Comparison of ENCODE assay signal across 12 mouse cellular contexts in genomic region chr19:32325100-32325768, GRCm38 (mm10).
A peak's percentile ranks its signal among the peaks of the same experiment; 100 is the strongest.
DNase-seq lines count a peak whose midpoint lies in the region; ATAC-seq and TF ChIP-seq lines count a peak whose summit lies in the region.
"Had no signal": no experiment of that assay in that cellular context is flagged by ENCODE, and none has a peak within 500 bp of the region (broad histone marks: within the 10 kb centered on the region; RNA-seq: fewer than 3 reads in every experiment).

No protein-coding gene starts in this region.

- H3K9ac ChIP-seq in heart, embryonic 13.5 days: no peak overlapping the region
- H3K9ac ChIP-seq in limb, embryonic 12.5 days (replicated peaks): no peak overlapping the region
- no peak overlapping the region for H3K9ac ChIP-seq in hindbrain, embryonic 13.5 days
- no peak overlapping the region for H3K9ac ChIP-seq in intestine, postnatal 0 days (ENCODE audit: low read depth, low read length)
- H3K9ac ChIP-seq: forebrain, embryonic 12.5 days had no signal

- no peak for TF ChIP-seq CTCF in intestine, postnatal 0 days (IDR thresholded peaks at IDR 0.05; ENCODE audit: low read depth)

- no peak for ATAC-seq in heart, embryonic 13.5 days (ENCODE audit: extremely low read depth, insufficient number of reproducible peaks, low FRiP score, low TSS enrichment)
- peak; percentile 83 for ATAC-seq in CD4-positive, CD25-positive, alpha-beta regulatory T cell, adult 4 months
- peak; percentile 80 for ATAC-seq in inflammation-experienced regulatory T-cells, adult 6 months
- 0 out of 2 replicates have a peak, but pooled peaks have one; percentile 60 for ATAC-seq in limb, embryonic 12.5 days (ENCODE audit: insufficient number of reproducible peaks, insufficient read depth, low FRiP score, low TSS enrichment, low read depth)
- ATAC-seq in hindbrain, embryonic 13.5 days (ENCODE audit: low FRiP score): no peak
- ATAC-seq in intestine, postnatal 0 days: no peak

- no peak for DNase-seq in heart, postnatal 25 days (ENCODE audit: low spot score)
- no peak for DNase-seq in right cerebral cortex, postnatal 10 days (ENCODE audit: low spot score in 2 of 2)
- DNase-seq: cerebellum, adult 9-11 months had no signal

- H3K27ac ChIP-seq in heart, embryonic 13.5 days (replicated peaks): 0 out of 2 replicates have a peak overlapping the region, but pooled peaks have one; percentile 25
- 0 out of 2 replicates have a peak overlapping the region, but pooled peaks have one; percentile 35 for H3K27ac ChIP-seq in limb, embryonic 12.5 days
- no peak overlapping the region for H3K27ac ChIP-seq in hindbrain, embryonic 13.5 days
- no peak overlapping the region for H3K27ac ChIP-seq in intestine, postnatal 0 days (ENCODE audit: low read depth, low read length)
- H3K27ac ChIP-seq: forebrain, embryonic 12.5 days; midbrain, embryonic 10.5 days had no signal

- H3K4me1 ChIP-seq in heart, embryonic 13.5 days: peaks cover 73% of the 10 kb centered on the region
- H3K4me1 ChIP-seq in limb, embryonic 12.5 days (replicated peaks): peaks cover 45% of the 10 kb centered on the region
- peaks cover 14% of the 10 kb centered on the region for H3K4me1 ChIP-seq in hindbrain, embryonic 13.5 days (replicated peaks)
- H3K4me1 ChIP-seq in intestine, postnatal 0 days (replicated peaks; ENCODE audit: control insufficient read depth, insufficient read depth, low read length): 0 out of 2 replicates have a peak, but pooled peaks cover 12% of the 10 kb centered on the region

- no peak overlapping the region for H3K4me3 ChIP-seq in heart, embryonic 13.5 days
- H3K4me3 ChIP-seq in limb, embryonic 12.5 days (replicated peaks): no peak overlapping the region
- no peak overlapping the region for H3K4me3 ChIP-seq in hindbrain, embryonic 13.5 days
- H3K4me3 ChIP-seq in intestine, postnatal 0 days (ENCODE audit: low read depth, low read length): no peak overlapping the region
- H3K4me3 ChIP-seq: forebrain, embryonic 12.5 days; midbrain, embryonic 10.5 days had no signal

- no peaks in the 10 kb centered on the region for H3K27me3 ChIP-seq in heart, embryonic 13.5 days (replicated peaks)
- peaks cover 10% of the 10 kb centered on the region; the same call in 1 of the 2 replicates for H3K27me3 ChIP-seq in limb, embryonic 12.5 days
- H3K27me3 ChIP-seq in hindbrain, embryonic 13.5 days: no peaks in the 10 kb centered on the region
- H3K27me3 ChIP-seq in intestine, postnatal 0 days (replicated peaks; ENCODE audit: control insufficient read depth, insufficient read depth, low read length): no peaks in the 10 kb centered on the region

- H3K4me2 ChIP-seq in heart, embryonic 13.5 days: no peak overlapping the region
- peak overlapping the region; percentile 11 for H3K4me2 ChIP-seq in limb, embryonic 12.5 days
- H3K4me2 ChIP-seq in hindbrain, embryonic 13.5 days: no peak overlapping the region
- no peak overlapping the region for H3K4me2 ChIP-seq in intestine, postnatal 0 days (replicated peaks; ENCODE audit: low read depth)
- H3K4me2 ChIP-seq: forebrain, embryonic 12.5 days had no signal

- 43% methylated on average over 10 of the region's 10 CpGs for WGBS in heart, embryonic 13.5 days
- WGBS in limb, embryonic 12.5 days: 21% methylated on average over 10 of the region's 10 CpGs
- 64% methylated on average over 10 of the region's 10 CpGs for WGBS in hindbrain, embryonic 13.5 days
- WGBS in intestine, postnatal 0 days: 45% methylated on average over 10 of the region's 10 CpGs

- intact Hi-C loops in heart, postnatal 25 days (cut with DNase I): no loop called here

- 0 out of 2 replicates have a peak, but pooled peaks cover 5% of the 10 kb centered on the region for H3K36me3 ChIP-seq in heart, embryonic 13.5 days
- no peaks in the 10 kb centered on the region for H3K36me3 ChIP-seq in limb, embryonic 12.5 days
- no peaks in the 10 kb centered on the region for H3K36me3 ChIP-seq in hindbrain, embryonic 13.5 days
- H3K36me3 ChIP-seq in intestine, postnatal 0 days (ENCODE audit: control insufficient read depth, insufficient read depth): 0 out of 2 replicates have a peak, but pooled peaks cover 4% of the 10 kb centered on the region
- H3K36me3 ChIP-seq: forebrain, embryonic 12.5 days; midbrain, embryonic 10.5 days had no signal

- no peaks in the 10 kb centered on the region for H3K9me3 ChIP-seq in heart, embryonic 13.5 days
- H3K9me3 ChIP-seq in limb, embryonic 12.5 days: no peaks in the 10 kb centered on the region
- no peaks in the 10 kb centered on the region for H3K9me3 ChIP-seq in hindbrain, embryonic 13.5 days
- no peaks in the 10 kb centered on the region for H3K9me3 ChIP-seq in intestine, postnatal 0 days (ENCODE audit: control insufficient read depth)
- H3K9me3 ChIP-seq: forebrain, embryonic 12.5 days; G1E; midbrain, embryonic 10.5 days had no signal

Comparison
In these comparisons a context has a peak if more than half of its experiments do, and no peak if none do; other contexts are left out.
1. ATAC-seq: peak in CD4-positive, CD25-positive, alpha-beta regulatory T cell, adult 4 months (single experiment), inflammation-experienced regulatory T-cells, adult 6 months (single experiment) and limb, embryonic 12.5 days (single experiment); none in heart, embryonic 13.5 days (single experiment), hindbrain, embryonic 13.5 days (single experiment) and intestine, postnatal 0 days (single experiment).
2. H3K27ac ChIP-seq: peak in heart, embryonic 13.5 days (single experiment) and limb, embryonic 12.5 days (single experiment); none in hindbrain, embryonic 13.5 days (single experiment) and intestine, postnatal 0 days (single experiment).